In genomic region chr16:95657187-95657586, GRCm38 (mm10) we compare ENCODE assay signal across 17 mouse cellular contexts.
"Had no signal": no experiment of that assay in that cellular context is flagged by ENCODE, and none has a peak within 500 bp of the region (broad histone marks: within the 10 kb centered on the region; RNA-seq: fewer than 3 reads in every experiment).

No protein-coding gene starts in this region.

- H3K4me3 ChIP-seq: lung, embryonic 15.5 days; megakaryocyte, embryonic 14.5 days; midbrain, embryonic 13.5 days; midbrain, embryonic 15.5 days; neural tube, embryonic 12.5 days had no signal

- H3K27ac ChIP-seq: lung, embryonic 15.5 days; macrophage; midbrain, embryonic 13.5 days; midbrain, embryonic 15.5 days; neural tube, embryonic 12.5 days had no signal

- H3K27me3 ChIP-seq: lung, embryonic 15.5 days; midbrain, embryonic 13.5 days; midbrain, embryonic 15.5 days; neural tube, embryonic 12.5 days had no signal

- H3K4me2 ChIP-seq: lung, embryonic 15.5 days; midbrain, embryonic 11.5 days; midbrain, embryonic 13.5 days; midbrain, embryonic 15.5 days; neural tube, embryonic 12.5 days had no signal

- ATAC-seq: lung, postnatal 0 days; midbrain, embryonic 13.5 days; midbrain, embryonic 15.5 days had no signal

- H3K4me1 ChIP-seq: lung, embryonic 15.5 days; megakaryocyte, embryonic 14.5 days; midbrain, embryonic 13.5 days; midbrain, embryonic 15.5 days; neural tube, embryonic 12.5 days had no signal

- H3K9ac ChIP-seq: lung, embryonic 15.5 days; midbrain, embryonic 13.5 days; midbrain, embryonic 15.5 days; neural tube, embryonic 12.5 days had no signal

- H3K9me3 ChIP-seq: lung, embryonic 15.5 days; midbrain, embryonic 13.5 days; midbrain, embryonic 15.5 days; neural tube, embryonic 12.5 days had no signal

- H3K36me3 ChIP-seq: lung, embryonic 15.5 days; midbrain, embryonic 13.5 days; midbrain, embryonic 15.5 days; neural tube, embryonic 12.5 days had no signal

- DNase-seq: lung, adult 2 months; lung, postnatal 14 days; retina, postnatal 1 day; right cerebral cortex, adult 18-20 months; right cerebral cortex, postnatal 25 days; right cerebral cortex, postnatal 4 days; spleen, adult 18-20 months; thymus, adult 18-20 months; thymus, postnatal 36 days had no signal
